ENCODE assay signal across 8 mouse cellular contexts in the genomic region with DNA sequence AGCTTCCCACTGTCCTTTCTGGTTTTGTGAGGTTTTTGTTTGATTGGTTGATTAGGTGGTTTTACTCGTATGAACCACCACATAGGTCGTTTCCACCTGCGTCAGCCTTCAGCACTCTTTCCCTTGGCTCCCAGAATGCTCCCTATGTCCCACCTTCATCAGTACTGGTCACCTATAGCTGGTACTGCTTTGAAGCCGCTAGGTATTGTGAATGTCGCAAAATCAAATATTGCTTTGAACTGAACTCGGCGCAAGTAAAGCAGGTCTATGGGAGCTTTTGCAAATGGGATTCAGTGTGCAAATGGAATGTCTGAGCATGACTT. TPM values are rescaled to one million over a fixed set of nuclear protein-coding genes. Genes with fewer than 3 reads are reported as not detected.
DNase-seq lines count a peak whose midpoint lies in the region; ATAC-seq and TF ChIP-seq lines count a peak whose summit lies in the region.

No protein-coding gene starts in this region.

- no peak for ATAC-seq in heart, embryonic 12.5 days (ENCODE audit: insufficient number of reproducible peaks, low FRiP score)
- ATAC-seq in granulocyte monocyte progenitor cell, adult 5-6 weeks (replicated peaks; ENCODE audit: poor library complexity, severe bottlenecking), result peak; percentile 4; the same call in 1 of the 2 replicates
- peak; percentile 19 for ATAC-seq in megakaryocyte-erythroid progenitor cell, adult 5-6 weeks (replicated peaks; ENCODE audit: low FRiP score, low TSS enrichment, poor library complexity, severe bottlenecking)

- TF ChIP-seq CTCF in MEL (IDR thresholded peaks at IDR 0.05 in 2 of 3, conservative IDR thresholded peaks at IDR 0.05 in 1 of 3; ENCODE audit: control insufficient read depth in 1 of 3, insufficient read depth in 1 of 3, low read depth in 2 of 3, low read length in 3 of 3, poor library complexity in 1 of 3, severe bottlenecking in 1 of 3), result no peak

- no peaks in the 10 kb centered on the region for H3K27me3 ChIP-seq in heart, embryonic 12.5 days (replicated peaks)
- H3K27me3 ChIP-seq in MEL (ENCODE audit: control insufficient read depth in 1 of 2, insufficient read depth in 2 of 2, low read length in 2 of 2), result no peaks in the 10 kb centered on the region

- peak overlapping the region; percentile 79 for H3K9ac ChIP-seq in heart, embryonic 12.5 days
- H3K9ac ChIP-seq in MEL (ENCODE audit: control insufficient read depth, low read depth, low read length, poor library complexity, severe bottlenecking), result peak overlapping the region; percentile 52

- TF ChIP-seq POLR2A in MEL (IDR thresholded peaks at IDR 0.05; ENCODE audit: control insufficient read depth in 1 of 2, insufficient read depth in 1 of 2, low read depth in 1 of 2, low read length in 2 of 2, poor library complexity in 1 of 2), result no peak

- H3K27ac ChIP-seq in heart, embryonic 12.5 days (ENCODE audit: poor library complexity, severe bottlenecking), result 0 out of 2 replicates have a peak overlapping the region, but pooled peaks have one; percentile 12
- H3K27ac ChIP-seq in MEL (ENCODE audit: control insufficient read depth, low read depth, low read length), result peak overlapping the region; percentile 70

- no peak for TF ChIP-seq RAD21 in MEL (IDR thresholded peaks at IDR 0.05; ENCODE audit: low read depth, low read length)

- no peaks in the 10 kb centered on the region for H3K36me3 ChIP-seq in heart, embryonic 12.5 days
- peaks cover 2 to 26% of the 10 kb centered on the region in 2 experiments; a peak in 2 of 4 replicates for H3K36me3 ChIP-seq in MEL (ENCODE audit: control insufficient read depth in 1 of 2, insufficient read depth in 2 of 2, low read length in 2 of 2)

- H3K4me2 ChIP-seq in heart, embryonic 12.5 days, result peak overlapping the region; percentile 73

- peaks cover 23% of the 10 kb centered on the region for H3K79me2 ChIP-seq in MEL (ENCODE audit: control insufficient read depth, insufficient read depth, low read length, poor library complexity)

- TF ChIP-seq EP300 in MEL (IDR thresholded peaks at IDR 0.05; ENCODE audit: low read depth in 1 of 2, low read length in 2 of 2), result 0 out of 4 replicates have a peak, but pooled peaks of 1 of the 2 experiments have one; percentile 21

- intact Hi-C loops in heart, postnatal 10 days (cut with DNase I), result no loop called here

- WGBS in heart, embryonic 12.5 days, result 22% methylated on average over 7 of the region's 7 CpGs

- H3K9me3 ChIP-seq in heart, embryonic 12.5 days (replicated peaks), result 0 out of 2 replicates have a peak, but pooled peaks cover 7% of the 10 kb centered on the region
- H3K9me3 ChIP-seq in MEL (replicated peaks; ENCODE audit: insufficient read depth, low read length), result no peaks in the 10 kb centered on the region

- peaks cover 16% of the 10 kb centered on the region for H3K4me1 ChIP-seq in heart, embryonic 12.5 days (replicated peaks)
- peaks cover 5 to 28% of the 10 kb centered on the region in 2 experiments for H3K4me1 ChIP-seq in MEL (ENCODE audit: control insufficient read depth in 1 of 2, insufficient read depth in 2 of 2, low read length in 2 of 2)

- DNase-seq in heart, postnatal 10 days, result no peak
- DNase-seq in MEL (ENCODE audit: low read depth, low spot score), result no peak
- no peak for DNase-seq in c-Kit-positive CD71-positive TER-119-positive erythroid progenitor cells, embryonic 14.5 days (ENCODE audit: low spot score)
- DNase-seq in cerebellum, adult 8-10 months, result no peak
- no peak for DNase-seq in thymus, adult 18-20 months

- H3K4me3 ChIP-seq in heart, embryonic 12.5 days, result peak overlapping the region; percentile 66
- peak overlapping the region; percentile 60 to 67 for H3K4me3 ChIP-seq in MEL (ENCODE audit: control insufficient read depth in 1 of 2, insufficient read depth in 1 of 2, low read depth in 2 of 2, low read length in 2 of 2)

TF ChIP-seq in MEL, 35 proteins besides CTCF, POLR2A, EP300 and RAD21:
- TF ChIP-seq SIN3A (IDR thresholded peaks at IDR 0.05; ENCODE audit: low read length) (0 out of 2 replicates have a peak, but pooled peaks have one; percentile 7), NELFE (IDR thresholded peaks at IDR 0.05; ENCODE audit: low read depth, low read length) (no peak), CHD1 (IDR thresholded peaks at IDR 0.05; ENCODE audit: low read depth, low read length) (0 out of 2 replicates have a peak, but pooled peaks have one; percentile 60), HCFC1 (IDR thresholded peaks at IDR 0.05; ENCODE audit: low read depth, low read length) (0 out of 2 replicates have a peak, but pooled peaks have one; percentile 34), GATA1 (IDR thresholded peaks at IDR 0.05; ENCODE audit: low read depth, low read length) (no peak), MXI1 (IDR thresholded peaks at IDR 0.05; ENCODE audit: low read depth, low read length) (no peak)
TF ChIP-seq in MEL: peak in this region for 3.

RNA-seq across cellular contexts. Expression of a gene that starts 0.7 kb away (rescaled TPM):
- 14.5 and 16.1 TPM in 2 replicates for polyA plus RNA-seq in heart, embryonic 12.5 days (2016; fragmentation: Nextera tagmentation; extraction: Ambion mirVana)
- 10 to 100 TPM; 37.9 to 38.1 TPM for total RNA-seq in heart, postnatal 10 days (2021)
- 26.0 and 26.1 TPM in 2 replicates for total RNA-seq in MEL (2012; rRNA removed)
- polyA plus RNA-seq in MEL (2012; ENCODE audit: insufficient read depth in 1 of 2, insufficient read length in 2 of 2, low read depth in 1 of 2, low replicate concordance in 2 of 2, missing spikeins in 1 of 2), result 10 to 100 TPM in 1 of 2 experiments, not detected in 1; 35.5 TPM
- total RNA-seq in granulocyte monocyte progenitor cell, adult 5-6 weeks (2014; fragmentation: Nextera tagmentation), result 30.9 and 46.2 TPM in 2 replicates
- total RNA-seq in granulocyte monocyte progenitor cell, adult 5-6 weeks (2017), result 31.4 and 34.1 TPM in 2 replicates
- total RNA-seq in megakaryocyte-erythroid progenitor cell, adult 5-6 weeks (2014; fragmentation: Nextera tagmentation), result 52.9 and 57.7 TPM in 2 replicates
- total RNA-seq in megakaryocyte-erythroid progenitor cell, adult 5-6 weeks (2017), result 26.6 and 29.5 TPM in 2 replicates
